11 mouse cellular contexts compared by ENCODE assay signal in the genomic region with DNA sequence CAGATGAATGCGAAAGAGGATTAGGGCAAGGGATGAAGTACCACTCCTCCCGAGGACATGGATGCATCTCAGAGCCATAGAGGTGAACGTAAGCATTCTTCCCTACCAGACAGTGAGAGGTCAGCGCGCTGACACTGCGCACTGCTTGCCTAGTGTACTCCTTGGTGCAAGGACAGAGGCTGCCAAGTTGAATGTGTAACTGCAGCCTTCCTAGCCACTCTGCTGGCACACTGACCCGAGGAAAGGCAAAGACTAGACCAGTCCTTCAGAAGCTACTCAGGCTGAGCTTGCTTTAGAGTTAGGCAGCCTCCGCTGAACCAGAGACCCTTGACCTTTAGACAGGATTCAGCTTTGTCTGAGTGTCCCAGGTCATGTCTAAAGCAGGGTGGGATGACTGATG.
"Had no signal": no experiment of that assay in that cellular context is flagged by ENCODE, and none has a peak within 500 bp of the region (broad histone marks: within the 10 kb centered on the region; RNA-seq: fewer than 3 reads in every experiment).

No protein-coding gene starts in this region.

- H3K4me2 ChIP-seq: limb, embryonic 15.5 days; liver, embryonic 15.5 days; lung, embryonic 14.5 days; neural tube, embryonic 12.5 days had no signal

- H3K27me3 ChIP-seq: limb, embryonic 15.5 days; liver, embryonic 15.5 days; neural tube, embryonic 12.5 days had no signal

- H3K36me3 ChIP-seq: limb, embryonic 15.5 days had no signal

- DNase-seq: left cerebral cortex, postnatal 4 days; lung, embryonic 14.5 days; lung, postnatal 10 days; lung, postnatal 4 days; midbrain, embryonic 14.5 days; thymus, postnatal 4 days had no signal

- ATAC-seq: hindbrain, postnatal 0 days had no signal

- H3K9ac ChIP-seq: limb, embryonic 15.5 days; liver, embryonic 15.5 days; lung, embryonic 14.5 days; neural tube, embryonic 12.5 days had no signal

- H3K4me3 ChIP-seq: limb, embryonic 15.5 days; liver, embryonic 15.5 days; neural tube, embryonic 12.5 days had no signal

- H3K9me3 ChIP-seq: limb, embryonic 15.5 days; liver, embryonic 15.5 days; neural tube, embryonic 12.5 days had no signal

- H3K4me1 ChIP-seq: limb, embryonic 15.5 days had no signal

- H3K27ac ChIP-seq: hindbrain, postnatal 0 days; limb, embryonic 15.5 days; liver, embryonic 15.5 days; neural tube, embryonic 12.5 days; stomach, postnatal 0 days had no signal
